In the genomic region with DNA sequence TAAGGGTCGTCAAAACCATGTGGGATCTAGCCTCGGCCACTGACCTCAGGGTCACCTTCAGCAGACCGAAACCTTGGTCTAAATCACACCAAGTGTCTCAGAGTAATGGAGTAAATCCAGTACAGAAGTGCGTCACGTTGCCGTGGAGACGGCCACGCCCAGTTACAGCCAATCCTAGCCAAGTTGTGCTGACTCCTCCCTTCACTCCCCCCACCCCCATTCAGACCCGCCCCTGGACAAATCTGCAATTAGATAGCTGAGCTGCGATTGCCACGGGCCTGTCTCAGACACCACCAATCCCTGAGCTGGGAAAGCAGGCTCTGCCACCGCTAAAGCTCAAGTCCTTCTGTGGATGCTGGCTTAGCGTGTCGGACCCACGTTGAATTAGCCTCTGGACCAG, we compare ENCODE assay signal across 8 mouse cellular contexts. TPM values are rescaled to one million over a fixed set of nuclear protein-coding genes. Genes with fewer than 3 reads are reported as not detected.
DNase-seq lines count a peak whose midpoint lies in the region; ATAC-seq and TF ChIP-seq lines count a peak whose summit lies in the region.

TSS of gene Ankmy1 (minus strand) at position 121 of the 400 bp plus-strand sequence.

- intact Hi-C loops in left cerebral cortex, postnatal 36 days (cut with DNase I): no loop called here

- DNase-seq in thymus, postnatal 0 days (ENCODE audit: low spot score): peak; percentile 47
- DNase-seq in thymus, postnatal 10 days (ENCODE audit: low spot score in 2 of 2): no peak
- peak; percentile 45 for DNase-seq in induced T-regulatory cell, adult 2 months (ENCODE audit: low read depth)
- DNase-seq in left cerebral cortex, postnatal 36 days (ENCODE audit: low spot score in 2 of 2): peak; percentile 60 to 68
- peak; percentile 76 for DNase-seq in right cerebral cortex, postnatal 14 days
- no peak for DNase-seq in T-cell, adult 2 months (ENCODE audit: low spot score)

- H3K27ac ChIP-seq in embryonic fibroblast, embryonic 13.5 days (ENCODE audit: insufficient read depth, low read length): peak within 1 kb of the TSS; percentile 45; the same call in 1 of the 2 replicates

- peaks cover 11% of the 10 kb centered on the region for H3K4me1 ChIP-seq in embryonic fibroblast, embryonic 13.5 days (ENCODE audit: control insufficient read depth, insufficient read depth, low read length)

- H3K4me3 ChIP-seq in embryonic fibroblast, embryonic 13.5 days (ENCODE audit: insufficient read depth, low read length): no peak within 1 kb of the TSS

- no peak for TF ChIP-seq POLR2A in embryonic fibroblast, embryonic 13.5 days (IDR thresholded peaks at IDR 0.05; ENCODE audit: low read depth, low read length)

- TF ChIP-seq CTCF in embryonic fibroblast, embryonic 13.5 days (IDR thresholded peaks at IDR 0.05; ENCODE audit: borderline replicate concordance, insufficient read depth, low read length): no peak

- peak; percentile 42 for ATAC-seq in megakaryocyte progenitor cell, adult 5-6 weeks (replicated peaks; ENCODE audit: poor library complexity)

RNA-seq across cellular contexts. Expression of gene Ankmy1, which starts in this region (rescaled TPM):
- 1.9 and 2.1 TPM in 2 replicates for polyA plus RNA-seq in thymus, postnatal 0 days (2015; fragmentation: Nextera tagmentation; extraction: Ambion mirVana)
- polyA plus RNA-seq in embryonic fibroblast, embryonic 13.5 days (2011; ENCODE audit: insufficient read length, low read depth, missing spikeins): 0.25 and 0.45 TPM in 2 replicates
- total RNA-seq in left cerebral cortex, postnatal 36 days (2021): under 1 TPM; 0.32 to 0.45 TPM
- 0.27 TPM in 1 of 2 replicates, not detected in the other for total RNA-seq in megakaryocyte progenitor cell, adult 5-6 weeks (2015)
- total RNA-seq in megakaryocyte progenitor cell, adult 5-6 weeks (2017): 0.34 TPM in 1 of 2 replicates, not detected in the other

Comparison
In these comparisons a context has a peak if more than half of its experiments do, and no peak if none do; other contexts are left out.
1. DNase-seq: peak in thymus, postnatal 0 days (single experiment), induced T-regulatory cell, adult 2 months (single experiment) and right cerebral cortex, postnatal 14 days (single experiment); none in thymus, postnatal 10 days (0 of 2) and T-cell, adult 2 months (single experiment).
2. Peak in DNase-seq in left cerebral cortex, postnatal 36 days; RNA of the gene not detected or under 1 TPM.
3. Peak in ATAC-seq in megakaryocyte progenitor cell, adult 5-6 weeks; RNA of the gene not detected or under 1 TPM.